8 mouse cellular contexts compared by ENCODE assay signal in genomic region chr3:36571827-36572378, GRCm38 (mm10). TPM values are rescaled to one million over a fixed set of nuclear protein-coding genes. Genes with fewer than 3 reads are reported as not detected.
A peak's percentile ranks its signal among the peaks of the same experiment; 100 is the strongest.
DNase-seq lines count a peak whose midpoint lies in the region; ATAC-seq and TF ChIP-seq lines count a peak whose summit lies in the region.

TSS of gene Ccna2 (minus strand) at chr3:36572150.

- peak within 1 kb of the TSS; percentile 98 for H3K4me2 ChIP-seq in forebrain, embryonic 16.5 days (ENCODE audit: low read length)
- peak within 1 kb of the TSS; percentile 89 for H3K4me2 ChIP-seq in lung, embryonic 14.5 days

- H3K27me3 ChIP-seq in G1E (ENCODE audit: insufficient read depth, low read length): no peaks in the 10 kb centered on the region
- H3K27me3 ChIP-seq in forebrain, embryonic 16.5 days (replicated peaks; ENCODE audit: control insufficient read depth, insufficient read depth, low read length): no peaks in the 10 kb centered on the region
- no peaks in the 10 kb centered on the region for H3K27me3 ChIP-seq in lung, embryonic 14.5 days (ENCODE audit: insufficient read depth, low read length)
- no peaks in the 10 kb centered on the region for H3K27me3 ChIP-seq in thymus, adult 2 months (ENCODE audit: control insufficient read depth, insufficient read depth, low read length)

- H3K36me3 ChIP-seq in G1E (replicated peaks): peaks cover 35% of the 10 kb centered on the region
- peaks cover 4% of the 10 kb centered on the region; the same call in 1 of the 2 replicates for H3K36me3 ChIP-seq in forebrain, embryonic 16.5 days (ENCODE audit: control insufficient read depth, insufficient read depth)
- H3K36me3 ChIP-seq in lung, embryonic 14.5 days (ENCODE audit: insufficient read depth): peaks cover 35% of the 10 kb centered on the region
- H3K36me3 ChIP-seq in thymus, adult 2 months (ENCODE audit: control insufficient read depth, insufficient read depth, low read length): peaks cover 14% of the 10 kb centered on the region

- 0% methylated on average over 60 of the region's 60 CpGs for WGBS in forebrain, embryonic 16.5 days
- WGBS in lung, embryonic 14.5 days: under 1% methylated on average over 60 of the region's 60 CpGs
- WGBS in olfactory bulb, adult 2 months: under 1% methylated on average over 60 of the region's 60 CpGs
- under 1% methylated on average over 60 of the region's 60 CpGs for WGBS in thymus, adult 2 months

- DNase-seq in G1E (ENCODE audit: low spot score): peak; percentile 78
- peak; percentile 97 to 98 for DNase-seq in cerebellum, adult 18-20 months
- DNase-seq in heart, postnatal 36 days: peak; percentile 96 to 97
- DNase-seq in layer of hippocampus, adult 2 months (ENCODE audit: low spot score in 2 of 2): peak; percentile 98 to 99
- peak; percentile 99 for DNase-seq in lung, embryonic 14.5 days
- DNase-seq in thymus, adult 2 months: peak; percentile 97

- H3K9me3 ChIP-seq in G1E (replicated peaks): no peaks in the 10 kb centered on the region
- H3K9me3 ChIP-seq in forebrain, embryonic 16.5 days (ENCODE audit: control insufficient read depth, low read length): no peaks in the 10 kb centered on the region
- no peaks in the 10 kb centered on the region for H3K9me3 ChIP-seq in lung, embryonic 14.5 days (ENCODE audit: low read depth, low read length)

- H3K9ac ChIP-seq in forebrain, embryonic 16.5 days (replicated peaks; ENCODE audit: low read depth, low read length): peak within 1 kb of the TSS; percentile 82
- peak within 1 kb of the TSS; percentile 95 for H3K9ac ChIP-seq in lung, embryonic 14.5 days

- intact Hi-C loops in heart, postnatal 36 days (cut with DNase I): loop anchor here (1.0 kb wide), 1 partner anchor 20 kb away; the partner anchor contains the start of gene Exosc9

- peak; percentile 98 for ATAC-seq in G1E (ENCODE audit: extremely low read depth, insufficient number of reproducible peaks, low FRiP score, poor library complexity, severe bottlenecking)
- ATAC-seq in forebrain, embryonic 16.5 days: peak; percentile 100
- peak; percentile 100 for ATAC-seq in lung, embryonic 14.5 days (ENCODE audit: insufficient read depth)

- peak within 1 kb of the TSS; percentile 94 for H3K4me3 ChIP-seq in G1E (ENCODE audit: low read depth, low read length)
- peak within 1 kb of the TSS; percentile 79 for H3K4me3 ChIP-seq in forebrain, embryonic 16.5 days (replicated peaks; ENCODE audit: low read length)
- peak within 1 kb of the TSS; percentile 72 for H3K4me3 ChIP-seq in layer of hippocampus, adult 2 months
- H3K4me3 ChIP-seq in lung, embryonic 14.5 days (ENCODE audit: low read depth, low read length): peak within 1 kb of the TSS; percentile 96
- H3K4me3 ChIP-seq in olfactory bulb, adult 2 months (ENCODE audit: insufficient read depth, low read depth, low read length): peak within 1 kb of the TSS; percentile 56
- peak within 1 kb of the TSS; percentile 66 for H3K4me3 ChIP-seq in thymus, adult 2 months (ENCODE audit: control insufficient read depth, insufficient read depth, low read length)

- 0 out of 2 replicates have a peak, but pooled peaks have one; percentile 26 for TF ChIP-seq CTCF in G1E (IDR thresholded peaks at IDR 0.05; ENCODE audit: low read depth, low read length)
- TF ChIP-seq CTCF in layer of hippocampus, adult 2 months (conservative IDR thresholded peaks at IDR 0.05): peak; percentile 77
- peak; percentile 79 for TF ChIP-seq CTCF in lung, embryonic 14.5 days (IDR thresholded peaks at IDR 0.05; ENCODE audit: low read depth)
- TF ChIP-seq CTCF in olfactory bulb, adult 2 months (IDR thresholded peaks at IDR 0.05; ENCODE audit: insufficient read depth, low read depth, low read length): no peak
- peak; percentile 62; the same call in 1 of the 2 replicates for TF ChIP-seq CTCF in thymus, adult 2 months (IDR thresholded peaks at IDR 0.05; ENCODE audit: borderline replicate concordance, control insufficient read depth, extremely low read depth, insufficient read depth, low read length, poor library complexity)

- TF ChIP-seq POLR2A in olfactory bulb, adult 2 months (IDR thresholded peaks at IDR 0.05; ENCODE audit: insufficient read depth, low read depth, low read length): peak; percentile 72; the same call in 1 of the 2 replicates
- TF ChIP-seq POLR2A in thymus, adult 2 months (IDR thresholded peaks at IDR 0.05; ENCODE audit: control insufficient read depth, extremely low read depth, insufficient read depth, low read length, poor library complexity): peak; percentile 57

- H3K27ac ChIP-seq in forebrain, embryonic 16.5 days (ENCODE audit: low read length): peak within 1 kb of the TSS; percentile 95
- peak within 1 kb of the TSS; percentile 85 for H3K27ac ChIP-seq in layer of hippocampus, adult 2 months
- peak within 1 kb of the TSS; percentile 90 for H3K27ac ChIP-seq in lung, embryonic 14.5 days (ENCODE audit: low read depth)
- H3K27ac ChIP-seq in olfactory bulb, adult 2 months (ENCODE audit: insufficient read depth, low read depth, low read length): 0 out of 2 replicates have a peak within 1 kb of the TSS, but pooled peaks have one; percentile 74
- H3K27ac ChIP-seq in thymus, adult 2 months (ENCODE audit: control insufficient read depth, insufficient read depth, low read length): no peak within 1 kb of the TSS

- H3K4me1 ChIP-seq in G1E (ENCODE audit: insufficient read depth, low read depth, low read length): peaks cover 33% of the 10 kb centered on the region
- H3K4me1 ChIP-seq in forebrain, embryonic 16.5 days (replicated peaks; ENCODE audit: control insufficient read depth, insufficient read depth, low read length): peaks cover 21% of the 10 kb centered on the region
- H3K4me1 ChIP-seq in lung, embryonic 14.5 days (ENCODE audit: insufficient read depth): peaks cover 9% of the 10 kb centered on the region; the same call in 1 of the 2 replicates
- H3K4me1 ChIP-seq in olfactory bulb, adult 2 months (ENCODE audit: control insufficient read depth, insufficient read depth, low read length): peaks cover 5% of the 10 kb centered on the region
- peaks cover 6% of the 10 kb centered on the region for H3K4me1 ChIP-seq in thymus, adult 2 months (replicated peaks; ENCODE audit: control insufficient read depth, insufficient read depth, low read length)

RNA-seq across cellular contexts. Expression of gene Ccna2, which starts in this region (rescaled TPM):
- total RNA-seq in G1E (2014; fragmentation: Nextera tagmentation): 410 and 504 TPM in 2 replicates
- total RNA-seq in G1E (2017): 238 and 290 TPM in 2 replicates
- 189 and 242 TPM in 2 replicates for polyA plus RNA-seq in G1E (2012)
- 75.6 and 94.1 TPM in 2 replicates for polyA plus RNA-seq in forebrain, embryonic 16.5 days (2015; fragmentation: Nextera tagmentation; extraction: Ambion mirVana)
- total RNA-seq in heart, postnatal 36 days (2021): 1 to 10 TPM; 1.5 TPM
- 1 to 10 TPM; 1.5 to 1.8 TPM for total RNA-seq in layer of hippocampus, adult 2 months (2021)
- 281 and 285 TPM in 2 replicates for polyA plus RNA-seq in lung, embryonic 14.5 days (2014; fragmentation: Nextera tagmentation; extraction: Ambion mirVana)
- 155 TPM in 1 of 2 replicates, not detected in the other for polyA plus RNA-seq in olfactory bulb, adult 2 months (2012; ENCODE audit: insufficient read depth, insufficient read length, low replicate concordance, missing spikeins)
- 196 and 359 TPM in 2 replicates for polyA plus RNA-seq in thymus, adult 2 months (2012; rRNA removed)

Comparison
In these comparisons a context has a peak if more than half of its experiments do, and no peak if none do; other contexts are left out.
1. RNA of gene Ccna2 (total RNA-seq): 238 to 504 TPM in G1E; 1.5 to 1.8 TPM in layer of hippocampus, adult 2 months and 1.5 TPM in heart, postnatal 36 days; every median in the first group is over 10 times any median in the second.
2. Peak in every context shown above with its lines, with median percentiles within 50 percentile points of each other: ATAC-seq, DNase-seq and H3K4me3 ChIP-seq.